Mouse (Mus musculus) liver, embryonic 13.5 days (tissue): ENCODE results near the gene Olfr1484. TPM values are rescaled to one million over a fixed set of nuclear protein-coding genes. Genes with fewer than 3 reads are reported as not detected.
"Not testable (repeated sequence)": the region's sequence is repeated elsewhere in the genome, so short reads cannot be mapped to it uniquely, and the experiment has no call there.

Experiments used
- ATAC-seq: fragments of 200-750 bp; cut with Nextera tagmentation; 2 replicates; pipeline ENCODE4 v1.8.0; 2017; ENCODE audit warnings: low read depth, mild to moderate bottlenecking, moderate number of reproducible peaks, moderate library complexity
- DNase-seq: peaks from one replicate; pipeline ENCODE4 v3.0.0; 2022
- H3K27ac ChIP-seq: fragments of 300-500 bp; sonication (generic); 2 replicates; pipeline ENCODE4 v1.5.1; 2015; ENCODE audit warnings: moderate library complexity, mild to moderate bottlenecking, inconsistent platforms
- H3K27me3 ChIP-seq: fragments of 300-500 bp; sonication (generic); 2 replicates; pipeline ENCODE4 v1.6.1; 2015; ENCODE audit warnings: mild to moderate bottlenecking, inconsistent platforms
- H3K36me3 ChIP-seq: fragments of 300-500 bp; sonication (generic); 2 replicates; pipeline ENCODE4 v1.6.1; 2015; ENCODE audit warnings: mild to moderate bottlenecking, inconsistent platforms
- H3K4me1 ChIP-seq: fragments of 300-500 bp; sonication (generic); replicated peaks from 2 replicates; pipeline ENCODE4 v1.6.1; 2015; ENCODE audit warnings: inconsistent platforms
- H3K4me2 ChIP-seq: fragments of 300-500 bp; sonication (generic); 2 replicates; pipeline ENCODE4 v1.6.1; 2015; ENCODE audit warnings: inconsistent platforms, mild to moderate bottlenecking, moderate library complexity
- H3K4me3 ChIP-seq: fragments of 300-500 bp; sonication (generic); replicated peaks from 2 replicates; pipeline ENCODE4 v1.5.1; 2015; ENCODE audit warnings: mild to moderate bottlenecking, inconsistent platforms
- H3K9ac ChIP-seq: fragments of 300-500 bp; sonication (generic); 2 replicates; pipeline ENCODE4 v1.6.1; 2015; ENCODE audit warnings: mild to moderate bottlenecking, inconsistent platforms
- H3K9me3 ChIP-seq: fragments of 300-500 bp; sonication (generic); replicated peaks from 2 replicates; pipeline ENCODE4 v1.6.1; 2016; ENCODE audit warnings: inconsistent platforms
- WGBS: fragments of 180-500 bp; shearing (Covaris S2); methylation state at CpG from one replicate; pipeline ENCODE4 v1.1.7; 2015; ENCODE audit not compliant: insufficient replicate concordance; 5-methylcytosine and 5-hydroxymethylcytosine counted together
- microRNA-seq: library from miRNA; unstranded; fragments of <30 nt; microRNA quantifications from one replicate; pipeline ENCODE4, GENCODE M21; 2016
- polyA plus RNA-seq: library from polyadenylated mRNA; unstranded; fragments of >200 nt; fragmentation: Nextera tagmentation; extraction: Ambion mirVana; gene quantifications from 2 replicates; pipeline ENCODE4 v1.2.1, GENCODE M21; 2015

The Olfr1484 gene
- polyA plus RNA-seq, result not detected in 2 replicates

- H3K27ac ChIP-seq, result no peak within 1 kb of the TSS
- DNase-seq (no peak), ATAC-seq (no peak)
- H3K27me3 ChIP-seq, result no peaks in the 10 kb centered on the region
- no peak within 1 kb of the TSS for H3K4me2 ChIP-seq
- no peak within 1 kb of the TSS for H3K4me3 ChIP-seq
- H3K9me3 ChIP-seq, result no peaks in the 10 kb centered on the region
- no peaks in the 10 kb centered on the region for H3K36me3 ChIP-seq
- H3K9ac ChIP-seq, result no peak within 1 kb of the TSS
- WGBS, result 76% methylated on average over 1 of the region's 1 CpGs
- H3K4me1 ChIP-seq, result no peaks in the 10 kb centered on the region
Observed at GRCm38 (mm10) chr19:13583211-13583610, at the start of gene Olfr1484. Gene Olfr1484, plus strand, starts transcription at chr19:13583511.

- WGBS, result 58% methylated on average over 2 of the region's 2 CpGs
- ATAC-seq, H3K9ac ChIP-seq, H3K27me3 ChIP-seq, H3K9me3 ChIP-seq, H3K36me3 ChIP-seq, H3K27ac ChIP-seq, H3K4me1 ChIP-seq, DNase-seq, H3K4me3 ChIP-seq, H3K4me2 ChIP-seq: not testable (repeated sequence)
Observed at GRCm38 (mm10) chr19:13617075-13617474, 33.8 kb downstream of the Olfr1484 start, which contains the start of gene Olfr1487. Gene Olfr1487, plus strand, starts transcription at chr19:13617375.

- Histone ChIP-seq H3K9me3 (no peaks in the 10 kb centered on the region), H3K4me2 (no peak within 1 kb of the TSS), H3K4me3 (no peak within 1 kb of the TSS), H3K27me3 (no peaks in the 10 kb centered on the region), H3K9ac (no peak within 1 kb of the TSS), H3K36me3 (no peaks in the 10 kb centered on the region), H3K27ac (no peak within 1 kb of the TSS), H3K4me1 (no peaks in the 10 kb centered on the region)
- no peak for ATAC-seq
- no peak for DNase-seq
- 64% methylated on average over 1 of the region's 1 CpGs for WGBS
Observed at GRCm38 (mm10) chr19:13631321-13631720, 48.0 kb downstream of the Olfr1484 start, which contains the start of gene Olfr1489. Gene Olfr1489, plus strand, starts transcription at chr19:13631621.

Small RNA genes lying within 50 kb of the gene (microRNA-seq; reads per million reads assigned to microRNA genes)
- gene Gm22323 (not detected), gene Gm23931 (not detected)

Other genes starting within 250 kb of the Olfr1484 start
- gene Olfr1466, start 244.6 kb upstream of the Olfr1484 start, polyA plus RNA-seq, result not detected in 2 replicates
- gene Olfr1467, start 221.3 kb upstream of the Olfr1484 start, polyA plus RNA-seq, result not detected in 2 replicates
- gene Olfr1469, start 175.7 kb upstream of the Olfr1484 start, polyA plus RNA-seq, result not detected in 2 replicates
- gene Olfr1471, start 140.1 kb upstream of the Olfr1484 start, polyA plus RNA-seq, result not detected in 2 replicates
- gene Olfr1472, start 127.4 kb upstream of the Olfr1484 start, polyA plus RNA-seq, result not detected in 2 replicates
- gene Olfr1474, start 113.9 kb upstream of the Olfr1484 start, polyA plus RNA-seq, result not detected in 2 replicates
- not detected in 2 replicates for gene Olfr1475, start 103.3 kb upstream of the Olfr1484 start, polyA plus RNA-seq
- gene Olfr1477, start 83.0 kb upstream of the Olfr1484 start, polyA plus RNA-seq, result not detected in 2 replicates
- not detected in 2 replicates for gene Olfr1480, start 55.6 kb upstream of the Olfr1484 start, polyA plus RNA-seq
- gene Olfr1487, start 33.9 kb downstream of the Olfr1484 start, polyA plus RNA-seq, result not detected in 2 replicates
- gene Olfr1489, start 48.1 kb downstream of the Olfr1484 start, polyA plus RNA-seq, result not detected in 2 replicates
- gene Olfr1490, start 67.6 kb downstream of the Olfr1484 start, polyA plus RNA-seq, result not detected in 2 replicates
- gene Olfr1491, start 113.8 kb downstream of the Olfr1484 start, polyA plus RNA-seq, result not detected in 2 replicates
- gene Olfr1493-ps1, start 139.8 kb downstream of the Olfr1484 start, polyA plus RNA-seq, result not detected in 2 replicates
- gene Olfr1494, start 156.2 kb downstream of the Olfr1484 start, polyA plus RNA-seq, result not detected in 2 replicates
- not detected in 2 replicates for gene Olfr1495, start 181.1 kb downstream of the Olfr1484 start, polyA plus RNA-seq
- gene Olfr1496, start 194.4 kb downstream of the Olfr1484 start, polyA plus RNA-seq, result not detected in 2 replicates
- gene Olfr1497, start 214.7 kb downstream of the Olfr1484 start, polyA plus RNA-seq, result not detected in 2 replicates
- not detected in 2 replicates for gene Olfr1499, start 235.9 kb downstream of the Olfr1484 start, polyA plus RNA-seq
- not detected in 2 replicates for gene Olfr1500, start 247.0 kb downstream of the Olfr1484 start, polyA plus RNA-seq